Mouse (Mus musculus) heart, postnatal 0 days (tissue): ENCODE results near the gene Wdfy1.

Experiments used
- CTCF ChIP-seq: IDR thresholded peaks from 2 replicates; pipeline ENCODE4 v1.5.1; 2016; ENCODE audit warnings: antibody characterized with exemption, control low read depth, low read depth
- EP300 ChIP-seq: IDR thresholded peaks from 2 replicates; pipeline ENCODE4 v1.6.1; 2016; ENCODE audit warnings: antibody characterized with exemption, low read depth

GRCm38 (mm10) chr1:79680777-79681176, 95.2 kb downstream of the Wdfy1 start:
- no peak for TF ChIP-seq CTCF
- TF ChIP-seq EP300 = no peak
